Mouse (Mus musculus): ENCODE measurements at regions not wholly inside any gene's neighbourhood (a gene's known extent, or its start where the extent isn't known, plus 50 kb on each side); places are given as distances from the start of the nearest gene placed in this dataset.

DNA sequence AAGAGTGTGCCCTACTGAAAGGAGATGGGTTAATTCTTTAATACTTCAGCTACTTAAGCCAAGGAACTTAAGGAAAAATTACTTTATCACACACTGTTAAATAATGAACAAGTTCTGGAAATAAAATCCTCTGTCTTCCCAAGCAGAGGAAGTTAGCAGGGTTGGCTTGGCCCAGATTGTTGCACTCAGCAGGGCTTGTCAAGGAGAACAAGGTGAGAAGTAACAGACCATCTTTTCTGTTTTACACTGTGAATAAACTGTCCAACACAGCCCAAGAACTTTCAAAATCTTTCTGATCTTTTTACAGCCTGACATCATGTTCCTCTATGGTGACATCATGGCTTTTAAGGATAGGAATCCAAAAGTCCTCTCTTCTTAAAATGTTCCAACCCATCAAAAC lies 789.1 kb downstream of the 5730522E02Rik start:
- TF ChIP-seq CTCF (IDR thresholded peaks at IDR 0.05) (no peak), POLR2A (IDR thresholded peaks at IDR 0.05; ENCODE audit: insufficient read depth, low read depth, low read length) (no peak)
